Mouse (Mus musculus): ENCODE data around the gene Katnbl1.

DNA sequence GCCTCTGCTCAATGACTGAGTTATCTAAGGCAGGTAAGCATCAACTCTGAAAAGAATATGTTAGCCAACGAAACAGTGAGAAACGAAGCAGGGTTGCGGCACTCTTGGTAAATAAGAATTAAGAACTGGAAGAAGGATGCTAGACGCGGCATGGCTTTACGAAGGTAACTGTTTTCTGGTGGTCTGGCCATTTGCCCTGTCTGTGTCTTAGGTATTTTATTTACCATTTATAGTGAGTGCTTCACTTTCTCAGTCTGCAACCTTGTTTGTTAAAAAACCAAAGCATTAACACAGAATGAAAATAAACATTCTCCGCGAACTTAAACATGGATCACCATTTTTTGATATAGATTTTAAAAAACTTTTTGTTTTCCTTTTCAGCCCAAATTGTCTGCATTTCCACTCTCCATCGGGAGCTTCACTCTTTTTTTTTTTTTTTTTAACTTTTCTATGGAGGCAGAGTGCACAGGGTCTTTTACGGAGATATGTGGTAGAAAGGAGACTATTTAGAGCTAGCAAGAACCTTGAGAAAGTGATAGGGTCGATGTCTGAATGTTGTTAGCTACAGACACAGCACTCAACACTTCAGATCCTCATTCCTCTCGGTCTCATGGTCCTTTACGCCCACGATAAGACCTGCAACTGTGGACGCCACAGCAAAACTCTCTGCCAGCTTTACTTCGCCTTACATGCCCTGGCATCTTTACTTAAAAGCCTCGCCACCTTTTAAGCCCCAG is 75.3 kb downstream of the Katnbl1 start:
- no peak for TF ChIP-seq CTCF (IDR thresholded peaks at IDR 0.05; ENCODE audit: extremely low read depth, insufficient read depth, low read length)
- no peak for TF ChIP-seq POLR2A (IDR thresholded peaks at IDR 0.05; ENCODE audit: extremely low read depth, insufficient read depth, low read length)

All from cortical plate, adult 2 months (tissue).